Mouse (Mus musculus): ENCODE results near the gene Itfg2.

GRCm38 (mm10) chr6:128425046-128425445 lies 315 bp upstream of the Itfg2 start:
- no peak for TF ChIP-seq CTCF (conservative IDR thresholded peaks at IDR 0.05 in 1 of 2, IDR thresholded peaks at IDR 0.05 in 1 of 2; ENCODE audit: low read depth in 2 of 2, low read length in 2 of 2)
- TF ChIP-seq USF1 (IDR thresholded peaks at IDR 0.05; ENCODE audit: low read depth, low read length): no peak
- TF ChIP-seq POLR2A (IDR thresholded peaks at IDR 0.05; ENCODE audit: low read depth, low read length): no peak
- TF ChIP-seq MYC (IDR thresholded peaks at IDR 0.05; ENCODE audit: low read depth, low read length): no peak
- no peak for TF ChIP-seq CHD2 (IDR thresholded peaks at IDR 0.05; ENCODE audit: low read length)
- TF ChIP-seq HCFC1 (IDR thresholded peaks at IDR 0.05; ENCODE audit: low read depth, low read length): no peak
- no peak for TF ChIP-seq SIN3A (IDR thresholded peaks at IDR 0.05; ENCODE audit: low read length)
- TF ChIP-seq CHD1 (IDR thresholded peaks at IDR 0.05; ENCODE audit: low read depth, low read length): no peak
